Mouse (Mus musculus): ENCODE results near the gene Bex3.

The Bex3 gene

DNA sequence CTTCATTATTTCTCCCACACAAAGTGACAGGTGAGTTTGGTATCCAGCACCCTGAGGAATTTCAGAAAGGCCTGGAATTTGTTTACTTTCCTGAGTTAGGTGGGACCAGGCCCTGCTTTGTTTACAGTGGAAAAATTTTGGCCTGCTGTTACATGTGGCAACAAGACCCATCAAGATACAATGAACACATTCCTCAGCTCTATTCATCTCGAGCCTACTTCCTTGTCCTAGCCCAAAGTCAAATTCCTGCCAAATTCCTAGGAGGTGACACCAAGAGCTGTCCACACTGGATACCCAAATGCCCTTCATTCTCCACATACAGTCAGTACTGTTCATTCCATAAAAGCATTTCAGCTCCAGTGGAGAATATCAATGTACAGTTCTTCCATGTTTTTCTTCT, 36.1 kb downstream of the Bex3 start:
- in situ Hi-C loops (cut with MboI; ENCODE audit: low sequenced_read_pairs), result loop anchor here (10.0 kb wide), 1 partner anchor 71 kb away; no protein-coding TSS in a partner anchor

DNA sequence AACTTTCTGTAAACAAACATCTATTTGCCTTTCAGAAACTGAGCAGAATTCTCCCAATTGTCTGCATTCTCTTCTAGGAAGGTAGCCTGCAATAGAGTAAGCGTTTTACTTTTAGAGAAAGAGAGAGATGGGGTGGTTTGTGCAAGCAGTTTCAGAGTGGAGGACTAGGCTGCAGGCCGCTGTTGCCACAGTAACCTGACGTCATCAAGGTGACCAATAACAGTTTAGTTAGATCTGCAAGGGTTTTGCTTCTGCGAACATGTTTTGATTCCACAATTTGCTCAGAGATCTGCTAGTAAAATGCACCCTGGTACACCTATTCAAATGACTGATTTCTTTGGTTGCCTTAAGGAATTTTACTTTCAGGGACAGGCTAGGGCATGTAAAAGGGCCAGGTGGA, 43.2 kb downstream of the Bex3 start:
- in situ Hi-C loops (cut with MboI; ENCODE audit: low sequenced_read_pairs), result no loop called here

DNA sequence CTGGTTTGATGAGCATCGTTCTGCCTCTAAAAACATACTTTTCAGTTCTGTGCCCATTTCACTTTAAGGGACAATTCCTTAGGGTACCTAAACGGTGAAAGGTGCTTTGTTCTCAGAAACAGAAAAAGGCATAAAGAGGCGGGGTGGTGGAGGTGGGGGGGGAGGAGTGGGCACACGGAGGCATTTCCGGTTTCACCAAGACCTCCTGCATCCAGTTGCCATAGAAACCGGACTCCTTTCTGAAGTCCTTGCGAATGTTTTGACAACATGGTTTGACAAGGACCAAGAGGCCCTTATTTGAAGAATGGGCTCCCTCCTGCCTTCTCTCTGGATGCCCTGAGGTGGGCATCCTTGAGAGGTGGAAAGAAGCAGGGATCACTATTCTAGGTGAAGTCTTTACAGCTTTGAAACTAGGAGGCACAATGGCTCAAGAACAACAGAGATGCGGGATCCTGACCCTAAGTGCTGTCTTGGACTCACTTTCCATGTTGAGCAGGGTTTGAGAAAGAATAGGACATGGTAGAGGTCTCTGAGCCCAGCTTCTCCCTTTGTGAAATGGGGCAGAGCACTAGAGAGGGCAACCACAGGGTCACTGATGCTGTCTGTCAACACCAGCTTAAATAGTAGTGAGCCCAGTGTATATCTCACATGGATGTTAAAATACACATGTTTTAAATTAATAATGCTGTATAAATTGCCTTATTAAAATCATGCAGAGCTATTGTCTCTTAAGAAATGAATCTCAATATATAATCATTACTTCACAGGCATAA, 43.9 kb downstream of the Bex3 start:
- in situ Hi-C loops (cut with MboI; ENCODE audit: low sequenced_read_pairs), result no loop called here

DNA sequence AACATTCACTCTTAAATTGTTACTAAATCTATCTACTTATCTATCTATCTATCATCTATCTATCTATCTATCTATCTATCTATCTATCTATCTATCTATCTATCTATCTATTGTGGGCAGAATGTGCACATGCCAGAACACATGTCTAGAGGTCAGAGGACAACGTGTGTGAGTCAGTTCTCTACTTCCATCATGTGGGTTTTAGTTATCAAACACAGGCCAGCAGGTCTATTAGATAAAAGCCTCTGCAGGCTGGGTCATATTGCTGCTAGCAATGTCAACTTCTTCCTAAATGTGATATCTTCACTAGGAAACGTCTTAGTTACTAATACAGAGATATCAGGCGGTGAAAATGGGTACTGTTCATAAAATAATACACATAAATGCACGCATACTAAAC, 49.9 kb downstream of the Bex3 start:
- in situ Hi-C loops (cut with MboI; ENCODE audit: low sequenced_read_pairs), result no loop called here

All from CH12F3 (cell line).